In genomic region chr6:40588346-40588745, GRCm38 (mm10) we compare ENCODE assay signal across 29 mouse cellular contexts. TPM values are rescaled to one million over a fixed set of nuclear protein-coding genes. Genes with fewer than 3 reads are reported as not detected.
DNase-seq lines count a peak whose midpoint lies in the region; ATAC-seq lines count a peak whose summit lies in the region.
"Had no signal": no experiment of that assay in that cellular context is flagged by ENCODE, and none has a peak within 500 bp of the region (broad histone marks: within the 10 kb centered on the region; RNA-seq: fewer than 3 reads in every experiment).

No protein-coding gene starts in this region.

- no peaks in the 10 kb centered on the region for H3K4me1 ChIP-seq in forebrain, embryonic 16.5 days (replicated peaks; ENCODE audit: control insufficient read depth, insufficient read depth, low read length)
- H3K4me1 ChIP-seq: embryonic facial prominence, embryonic 13.5 days; embryonic facial prominence, embryonic 15.5 days; forebrain, embryonic 10.5 days; forebrain, embryonic 12.5 days had no signal

- no peak overlapping the region for H3K27ac ChIP-seq in forebrain, embryonic 16.5 days (ENCODE audit: low read length)
- H3K27ac ChIP-seq: embryonic facial prominence, embryonic 13.5 days; embryonic facial prominence, embryonic 15.5 days; forebrain, embryonic 10.5 days; forebrain, embryonic 12.5 days had no signal

- H3K9ac ChIP-seq in forebrain, embryonic 16.5 days (replicated peaks; ENCODE audit: low read depth, low read length), result no peak overlapping the region
- H3K9ac ChIP-seq: embryonic facial prominence, embryonic 13.5 days; embryonic facial prominence, embryonic 15.5 days; forebrain, embryonic 12.5 days; forebrain, postnatal 0 days had no signal

- H3K36me3 ChIP-seq in forebrain, embryonic 16.5 days (ENCODE audit: control insufficient read depth, insufficient read depth), result no peaks in the 10 kb centered on the region
- H3K36me3 ChIP-seq: embryonic facial prominence, embryonic 13.5 days; embryonic facial prominence, embryonic 15.5 days; forebrain, embryonic 10.5 days; forebrain, embryonic 12.5 days; G1E had no signal

- no peaks in the 10 kb centered on the region for H3K9me3 ChIP-seq in forebrain, embryonic 16.5 days (ENCODE audit: control insufficient read depth, low read length)
- H3K9me3 ChIP-seq: embryonic facial prominence, embryonic 13.5 days; embryonic facial prominence, embryonic 15.5 days; forebrain, embryonic 10.5 days; forebrain, embryonic 12.5 days; G1E had no signal

- WGBS in forebrain, embryonic 16.5 days, result 94% methylated on average over 2 of the region's 2 CpGs

- no peak for DNase-seq in kidney, postnatal 4 days
- no peak for DNase-seq in kidney, postnatal 36 days
- DNase-seq: adrenal gland, adult 8-10 months; adrenal gland, postnatal 14 days; adrenal gland, postnatal 36 days; B cell, adult 2 months; cerebellum, adult 11-12 months; cerebellum, adult 2 months; cerebellum, adult 9-10 months; cerebellum, postnatal 10 days; cerebellum, postnatal 25 days; embryo, embryonic 11 days; forebrain, postnatal 0 days had no signal

- H3K4me2 ChIP-seq in forebrain, embryonic 16.5 days (ENCODE audit: low read length), result no peak overlapping the region
- H3K4me2 ChIP-seq: embryonic facial prominence, embryonic 13.5 days; embryonic facial prominence, embryonic 15.5 days; forebrain, embryonic 12.5 days had no signal

- H3K4me3 ChIP-seq in forebrain, embryonic 16.5 days (replicated peaks; ENCODE audit: low read length), result no peak overlapping the region
- H3K4me3 ChIP-seq: embryonic facial prominence, embryonic 13.5 days; embryonic facial prominence, embryonic 15.5 days; erythroblast, embryonic 14.5 days; forebrain, embryonic 10.5 days; forebrain, embryonic 12.5 days had no signal

- no peaks in the 10 kb centered on the region for H3K27me3 ChIP-seq in forebrain, embryonic 16.5 days (replicated peaks; ENCODE audit: control insufficient read depth, insufficient read depth, low read length)
- H3K27me3 ChIP-seq: CH12.LX; embryonic facial prominence, embryonic 13.5 days; embryonic facial prominence, embryonic 15.5 days; forebrain, embryonic 12.5 days had no signal

- peak; percentile 49 for ATAC-seq in common myeloid progenitor, adult 5-6 weeks (replicated peaks; ENCODE audit: low read depth, poor library complexity, severe bottlenecking)
- ATAC-seq in megakaryocyte, adult 5-6 weeks (ENCODE audit: poor library complexity, severe bottlenecking), result peak; percentile 66
- ATAC-seq in forebrain, embryonic 16.5 days, result no peak
- ATAC-seq: activated CD4-positive, CD25-positive, alpha-beta regulatory T cell, adult 4 months; CD4-positive, CD25-positive, alpha-beta regulatory T cell, adult 4 months; forebrain, embryonic 14.5 days; forebrain, postnatal 0 days; Patski had no signal

RNA-seq across cellular contexts. Expression of gene Clec5a, which starts 2.7 kb away (rescaled TPM):
- 4.2 and 6.4 TPM in 2 replicates for total RNA-seq in common myeloid progenitor, adult 5-6 weeks (2017)
- total RNA-seq in megakaryocyte, adult 5-6 weeks (2015), result 178 and 181 TPM in 2 replicates
- 198 and 208 TPM in 2 replicates for total RNA-seq in megakaryocyte, adult 5-6 weeks (2017)
- 0.41 and 0.65 TPM in 2 replicates for polyA plus RNA-seq in forebrain, embryonic 16.5 days (2015; fragmentation: Nextera tagmentation; extraction: Ambion mirVana)
- polyA plus RNA-seq: activated CD4-positive, CD25-positive, alpha-beta regulatory T cell, adult 4 months; CD4-positive, CD25-positive, alpha-beta regulatory T cell, adult 4 months; erythroblast, embryonic 14.5 days; G1E; Patski had no signal

RNA-seq across cellular contexts. Expression of gene Olfr460, which starts 19.1 kb away (rescaled TPM):
- total RNA-seq in common myeloid progenitor, adult 5-6 weeks (2017), result not detected in 2 replicates
- not detected in 2 replicates for total RNA-seq in megakaryocyte, adult 5-6 weeks (2015)
- total RNA-seq in megakaryocyte, adult 5-6 weeks (2017), result 0.15 TPM in 1 of 2 replicates, not detected in the other
- not detected in 2 replicates for polyA plus RNA-seq in forebrain, embryonic 16.5 days (2015; fragmentation: Nextera tagmentation; extraction: Ambion mirVana)
- total RNA-seq: adrenal gland, adult 18-20 months; adrenal gland, postnatal 14 days; adrenal gland, postnatal 36 days; CH12.LX; forebrain, postnatal 0 days had no signal
- polyA plus RNA-seq: activated CD4-positive, CD25-positive, alpha-beta regulatory T cell, adult 4 months; CD4-positive, CD25-positive, alpha-beta regulatory T cell, adult 4 months; embryonic facial prominence, embryonic 11.5 days; embryonic facial prominence, embryonic 13.5 days; embryonic facial prominence, embryonic 15.5 days; erythroblast, embryonic 14.5 days; forebrain, embryonic 10.5 days; forebrain, embryonic 12.5 days; forebrain, embryonic 14.5 days; forebrain, postnatal 0 days; G1E; Patski had no signal

RNA-seq across cellular contexts. Expression of gene Tas2r138, which starts 24.8 kb away (rescaled TPM):
- total RNA-seq in common myeloid progenitor, adult 5-6 weeks (2017), result not detected in 2 replicates
- not detected in 2 replicates for total RNA-seq in megakaryocyte, adult 5-6 weeks (2015)
- not detected in 2 replicates for total RNA-seq in megakaryocyte, adult 5-6 weeks (2017)
- not detected in 2 replicates for polyA plus RNA-seq in forebrain, embryonic 16.5 days (2015; fragmentation: Nextera tagmentation; extraction: Ambion mirVana)
- total RNA-seq: adrenal gland, adult 18-20 months; adrenal gland, adult 8-10 months; adrenal gland, postnatal 14 days; adrenal gland, postnatal 36 days; CH12.LX; forebrain, postnatal 0 days; G1E had no signal
- polyA plus RNA-seq: activated CD4-positive, CD25-positive, alpha-beta regulatory T cell, adult 4 months; CD4-positive, CD25-positive, alpha-beta regulatory T cell, adult 4 months; cerebellum, adult 2 months; embryonic facial prominence, embryonic 11.5 days; embryonic facial prominence, embryonic 13.5 days; embryonic facial prominence, embryonic 15.5 days; erythroblast, embryonic 14.5 days; forebrain, embryonic 10.5 days; forebrain, embryonic 12.5 days; forebrain, embryonic 14.5 days; forebrain, postnatal 0 days; G1E; Patski had no signal

RNA-seq across cellular contexts. Expression of gene Olfr461, which starts 33.5 kb away (rescaled TPM):
- total RNA-seq in common myeloid progenitor, adult 5-6 weeks (2017), result not detected in 2 replicates
- total RNA-seq in megakaryocyte, adult 5-6 weeks (2015), result not detected in 2 replicates
- not detected in 2 replicates for total RNA-seq in megakaryocyte, adult 5-6 weeks (2017)
- 0.08 and 0.17 TPM in 2 replicates for polyA plus RNA-seq in forebrain, embryonic 16.5 days (2015; fragmentation: Nextera tagmentation; extraction: Ambion mirVana)
- total RNA-seq: adrenal gland, adult 18-20 months; adrenal gland, adult 8-10 months; adrenal gland, postnatal 14 days; adrenal gland, postnatal 36 days; CH12.LX; forebrain, postnatal 0 days had no signal
- polyA plus RNA-seq: activated CD4-positive, CD25-positive, alpha-beta regulatory T cell, adult 4 months; CD4-positive, CD25-positive, alpha-beta regulatory T cell, adult 4 months; cerebellum, adult 2 months; embryonic facial prominence, embryonic 15.5 days; erythroblast, embryonic 14.5 days; forebrain, embryonic 14.5 days; G1E had no signal

RNA-seq across cellular contexts. Expression of gene Mgam, which starts 40.3 kb away (rescaled TPM):
- 0.14 and 1.1 TPM in 2 replicates for total RNA-seq in common myeloid progenitor, adult 5-6 weeks (2017)
- 8.1 and 8.5 TPM in 2 replicates for total RNA-seq in megakaryocyte, adult 5-6 weeks (2015)
- 13.7 and 19.6 TPM in 2 replicates for total RNA-seq in megakaryocyte, adult 5-6 weeks (2017)
- 0.05 TPM in 1 of 2 replicates, not detected in the other for polyA plus RNA-seq in forebrain, embryonic 16.5 days (2015; fragmentation: Nextera tagmentation; extraction: Ambion mirVana)
- total RNA-seq: CH12.LX had no signal
- polyA plus RNA-seq: activated CD4-positive, CD25-positive, alpha-beta regulatory T cell, adult 4 months; embryonic facial prominence, embryonic 11.5 days; embryonic facial prominence, embryonic 13.5 days; forebrain, embryonic 10.5 days; G1E; Patski had no signal

Comparison
In these comparisons a context has a peak if more than half of its experiments do, and no peak if none do; other contexts are left out.
1. RNA of gene Clec5a, which starts 2.7 kb away (total RNA-seq): 178 to 208 TPM in megakaryocyte, adult 5-6 weeks; 4.2 to 6.4 TPM in common myeloid progenitor, adult 5-6 weeks; every median in the first group is over 10 times any median in the second.